Mouse (Mus musculus) limb, embryonic 13.5 days (tissue): ENCODE measurements around the gene Cyp26b1. TPM values are rescaled to one million over a fixed set of nuclear protein-coding genes. Genes with fewer than 3 reads are reported as not detected.

Source experiments
- ATAC-seq: fragments of 200-750 bp; cut with Nextera tagmentation; 2 replicates; pipeline ENCODE4 v1.8.0; 2017; ENCODE audit warnings: low read depth, moderate number of reproducible peaks, moderate TSS enrichment; ENCODE audit not compliant: low FRiP score
- H3K27ac ChIP-seq: fragments of 300-500 bp; sonication (generic); 2 replicates; pipeline ENCODE4 v1.5.1; 2015; ENCODE audit warnings: inconsistent platforms, mild to moderate bottlenecking, moderate library complexity
- H3K27me3 ChIP-seq: fragments of 300-500 bp; sonication (generic); 2 replicates; pipeline ENCODE4 v1.6.1; 2015; ENCODE audit warnings: mild to moderate bottlenecking, inconsistent platforms
- H3K36me3 ChIP-seq: fragments of 300-500 bp; sonication (generic); 2 replicates; pipeline ENCODE4 v1.6.1; 2015; ENCODE audit warnings: inconsistent platforms, mild to moderate bottlenecking, moderate library complexity
- H3K4me1 ChIP-seq: fragments of 300-500 bp; sonication (generic); 2 replicates; pipeline ENCODE4 v1.6.1; 2015; ENCODE audit warnings: inconsistent platforms
- H3K4me2 ChIP-seq: fragments of 300-500 bp; sonication (generic); replicated peaks from 2 replicates; pipeline ENCODE4 v1.6.1; 2015; ENCODE audit warnings: inconsistent platforms, mild to moderate bottlenecking, moderate library complexity
- H3K4me3 ChIP-seq: fragments of 300-500 bp; sonication (generic); 2 replicates; pipeline ENCODE4 v1.5.1; 2015; ENCODE audit warnings: moderate library complexity, mild to moderate bottlenecking, inconsistent platforms
- H3K9ac ChIP-seq: fragments of 300-500 bp; sonication (generic); 2 replicates; pipeline ENCODE4 v1.6.1; 2015; ENCODE audit warnings: mild to moderate bottlenecking, inconsistent platforms
- H3K9me3 ChIP-seq: fragments of 300-500 bp; sonication (generic); 2 replicates; pipeline ENCODE4 v1.6.1; 2016; ENCODE audit warnings: inconsistent platforms
- WGBS: fragments of 180-500 bp; shearing (Covaris S2); methylation state at CpG from one replicate; pipeline ENCODE4 v1.1.7; 2015; 5-methylcytosine and 5-hydroxymethylcytosine counted together
- polyA plus RNA-seq: library from polyadenylated mRNA; unstranded; fragments of >200 nt; fragmentation: Nextera tagmentation; extraction: Ambion mirVana; gene quantifications from 2 replicates; pipeline ENCODE4 v1.2.1, GENCODE M21; 2015

Gene Cyp26b1
- polyA plus RNA-seq, 1 experiment from 2014 or later = 20.0 TPM

DNA sequence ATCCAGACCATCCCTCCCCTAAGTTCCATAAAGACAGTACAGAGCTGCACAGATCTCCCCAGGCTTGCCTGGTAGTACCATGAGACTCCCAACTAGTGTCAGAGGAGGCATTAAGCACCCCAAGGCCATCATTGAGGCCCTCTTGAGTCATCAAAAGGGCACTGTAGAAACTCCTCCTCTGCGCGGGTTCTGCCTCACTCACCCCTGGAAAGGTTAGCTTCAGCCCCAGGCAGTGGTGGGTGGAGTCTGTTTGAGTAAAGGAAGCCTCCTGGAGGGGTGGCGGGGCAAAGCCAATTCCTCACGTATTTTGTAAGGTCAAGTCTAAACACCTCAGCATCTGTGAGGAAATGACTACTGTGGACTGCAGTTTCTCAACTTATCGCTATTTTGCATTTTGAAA is 50.2 kb downstream of the Cyp26b1 start:
- Histone ChIP-seq H3K27me3 (no peaks in the 10 kb centered on the region), H3K27ac (no peak overlapping the region), H3K9me3 (no peaks in the 10 kb centered on the region), H3K9ac (no peak overlapping the region), H3K4me1 (peaks cover 5% of the 10 kb centered on the region; the same call in 1 of the 2 replicates), H3K36me3 (no peaks in the 10 kb centered on the region), H3K4me3 (no peak overlapping the region), H3K4me2 (no peak overlapping the region)
- ATAC-seq = no peak
- 31% methylated on average over 5 of the region's 5 CpGs for WGBS

- H3K4me2 ChIP-seq = no peak overlapping the region
- H3K27me3 ChIP-seq = no peaks in the 10 kb centered on the region
- H3K9ac ChIP-seq = no peak overlapping the region
- H3K4me1 ChIP-seq = peaks cover 5% of the 10 kb centered on the region; the same call in 1 of the 2 replicates
- no peak overlapping the region for H3K27ac ChIP-seq
- 44% methylated on average over 4 of the region's 4 CpGs for WGBS
- H3K9me3 ChIP-seq = no peaks in the 10 kb centered on the region
- H3K36me3 ChIP-seq = no peaks in the 10 kb centered on the region
- H3K4me3 ChIP-seq = no peak overlapping the region
- no peak for ATAC-seq
Observed at GRCm38 (mm10) chr6:84539924-84540323, 53.8 kb downstream of the Cyp26b1 start.

DNA sequence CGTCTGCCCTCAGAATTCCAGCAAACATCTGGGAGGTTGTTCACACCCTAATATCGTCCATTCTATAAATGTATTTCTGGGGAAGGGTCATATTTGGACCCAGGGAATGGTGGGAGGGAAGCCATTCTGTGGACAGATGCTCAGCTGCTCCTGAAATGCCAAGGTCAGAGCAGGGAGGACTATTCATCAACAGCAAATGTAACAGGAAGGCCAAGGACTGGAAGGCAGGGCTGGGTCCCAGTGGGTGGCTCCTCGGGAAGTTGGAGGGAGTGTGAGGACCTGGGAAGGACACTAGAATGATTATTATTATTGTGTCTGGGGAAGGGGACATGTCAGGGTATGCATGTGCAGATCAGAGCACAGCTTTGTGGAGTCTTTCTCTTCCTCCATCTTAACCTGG is 55.0 kb downstream of the Cyp26b1 start:
- H3K4me1 ChIP-seq = peaks cover 5% of the 10 kb centered on the region; the same call in 1 of the 2 replicates
- no peak overlapping the region for H3K9ac ChIP-seq
- H3K27me3 ChIP-seq = no peaks in the 10 kb centered on the region
- H3K9me3 ChIP-seq = no peaks in the 10 kb centered on the region
- WGBS = 68% methylated on average over 3 of the region's 3 CpGs
- ATAC-seq = no peak
- no peaks in the 10 kb centered on the region for H3K36me3 ChIP-seq
- H3K4me2 ChIP-seq = no peak overlapping the region
- no peak overlapping the region for H3K4me3 ChIP-seq
- H3K27ac ChIP-seq = no peak overlapping the region

DNA sequence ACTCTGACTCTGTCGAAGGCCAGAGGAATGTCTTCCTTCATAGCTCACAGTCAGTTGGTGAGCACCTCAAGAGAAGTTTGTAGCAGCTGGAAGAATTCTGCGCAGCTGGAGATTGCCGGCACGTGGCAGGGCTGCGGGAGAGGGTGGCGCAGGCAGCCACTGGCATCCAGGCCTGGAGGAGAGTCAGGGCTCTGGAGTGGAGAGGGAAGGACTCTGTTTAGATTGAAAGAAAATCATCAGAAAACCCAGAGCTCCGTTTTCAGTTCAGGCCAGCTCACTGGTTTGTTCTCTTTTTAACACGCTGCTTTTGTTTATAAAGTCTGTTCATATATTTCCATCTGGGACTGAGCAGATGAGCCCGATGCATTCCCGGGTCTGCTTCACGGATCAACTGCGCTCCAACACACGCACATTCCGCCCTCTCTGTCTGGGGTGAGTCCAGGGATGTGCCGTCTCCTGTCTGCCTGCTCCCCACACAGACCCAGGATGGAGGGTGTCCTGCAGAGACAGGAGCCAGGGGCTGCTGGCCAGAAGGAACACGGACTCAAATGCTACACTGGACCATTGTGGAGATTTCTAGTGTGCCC is 56.0 kb downstream of the Cyp26b1 start:
- Histone ChIP-seq H3K9ac (no peak overlapping the region), H3K4me2 (no peak overlapping the region), H3K9me3 (no peaks in the 10 kb centered on the region), H3K27me3 (no peaks in the 10 kb centered on the region), H3K4me3 (no peak overlapping the region), H3K36me3 (no peaks in the 10 kb centered on the region), H3K27ac (no peak overlapping the region), H3K4me1 (no peaks in the 10 kb centered on the region)
- 71% methylated on average over 16 of the region's 16 CpGs for WGBS
- no peak for ATAC-seq

GRCm38 (mm10) chr6:84534944-84535343 is 58.8 kb downstream of the Cyp26b1 start:
- H3K4me2 ChIP-seq = no peak overlapping the region
- H3K27ac ChIP-seq = no peak overlapping the region
- no peak overlapping the region for H3K9ac ChIP-seq
- whole genome bisulfite sequencing = 81% methylated on average over 3 of the region's 3 CpGs
- no peak for ATAC-seq
- no peak overlapping the region for H3K4me3 ChIP-seq
- H3K4me1 ChIP-seq = no peaks in the 10 kb centered on the region
- no peaks in the 10 kb centered on the region for H3K9me3 ChIP-seq
- no peaks in the 10 kb centered on the region for H3K27me3 ChIP-seq
- H3K36me3 ChIP-seq = no peaks in the 10 kb centered on the region

- no peak overlapping the region for H3K27ac ChIP-seq
- no peak for ATAC-seq
- H3K4me3 ChIP-seq = no peak overlapping the region
- no peak overlapping the region for H3K9ac ChIP-seq
- H3K9me3 ChIP-seq = no peaks in the 10 kb centered on the region
- no peak overlapping the region for H3K4me2 ChIP-seq
- no peaks in the 10 kb centered on the region for H3K36me3 ChIP-seq
- H3K27me3 ChIP-seq = no peaks in the 10 kb centered on the region
- no peaks in the 10 kb centered on the region for H3K4me1 ChIP-seq
Observed at GRCm38 (mm10) chr6:84529912-84530311, 63.8 kb downstream of the Cyp26b1 start.

GRCm38 (mm10) chr6:84524901-84525601 is 68.7 kb downstream of the Cyp26b1 start:
- no peak overlapping the region for H3K9ac ChIP-seq
- H3K4me3 ChIP-seq = no peak overlapping the region
- no peak overlapping the region for H3K27ac ChIP-seq
- no peaks in the 10 kb centered on the region for H3K36me3 ChIP-seq
- ATAC-seq = no peak
- no peaks in the 10 kb centered on the region for H3K9me3 ChIP-seq
- WGBS = 71% methylated on average over 7 of the region's 7 CpGs
- H3K4me2 ChIP-seq = no peak overlapping the region
- H3K27me3 ChIP-seq = no peaks in the 10 kb centered on the region
- H3K4me1 ChIP-seq = no peaks in the 10 kb centered on the region
